Mouse (Mus musculus) heart, embryonic 12.5 days (tissue): ENCODE data around the gene Zdhhc5. TPM values are rescaled to one million over a fixed set of nuclear protein-coding genes. Genes with fewer than 3 reads are reported as not detected.
A peak's percentile ranks its signal among the peaks of the same experiment; 100 is the strongest.

Experiments
- ATAC-seq: fragments of 200-750 bp; cut with Nextera tagmentation; 2 replicates; pipeline ENCODE4 v1.8.0; 2017; ENCODE audit warnings: moderate TSS enrichment, moderate library complexity; ENCODE audit not compliant: insufficient number of reproducible peaks, low FRiP score
- H3K27ac ChIP-seq: fragments of 300-500 bp; sonication (generic); 2 replicates; pipeline ENCODE4 v1.5.1; 2016; ENCODE audit warnings: mild to moderate bottlenecking, moderate library complexity; ENCODE audit not compliant: poor library complexity, severe bottlenecking
- H3K27me3 ChIP-seq: fragments of 300-500 bp; sonication (generic); replicated peaks from 2 replicates; pipeline ENCODE4 v1.6.1; 2016; ENCODE audit warnings: mild to moderate bottlenecking, moderate library complexity
- H3K36me3 ChIP-seq: fragments of 300-500 bp; sonication (generic); 2 replicates; pipeline ENCODE4 v1.6.1; 2016; ENCODE audit warnings: mild to moderate bottlenecking, moderate library complexity
- H3K4me1 ChIP-seq: fragments of 300-500 bp; sonication (generic); replicated peaks from 2 replicates; pipeline ENCODE4 v1.6.1; 2016; ENCODE audit warnings: mild to moderate bottlenecking
- H3K4me2 ChIP-seq: fragments of 300-500 bp; sonication (generic); 2 replicates; pipeline ENCODE4 v1.6.1; 2016; ENCODE audit warnings: mild to moderate bottlenecking, moderate library complexity
- H3K4me3 ChIP-seq: fragments of 300-500 bp; sonication (generic); 2 replicates; pipeline ENCODE4 v1.5.1; 2016; ENCODE audit warnings: mild to moderate bottlenecking
- H3K9ac ChIP-seq: fragments of 300-500 bp; sonication (generic); 2 replicates; pipeline ENCODE4 v1.6.1; 2016; ENCODE audit warnings: mild to moderate bottlenecking, moderate library complexity
- H3K9me3 ChIP-seq: fragments of 300-500 bp; sonication (generic); replicated peaks from 2 replicates; pipeline ENCODE4 v1.6.1; 2016; ENCODE audit warnings: mild to moderate bottlenecking, moderate library complexity
- WGBS: fragments of 180-500 bp; shearing (Covaris S2); methylation state at CpG from one replicate; pipeline ENCODE4 v1.1.7; 2016; 5-methylcytosine and 5-hydroxymethylcytosine counted together
- polyA plus RNA-seq: library from polyadenylated mRNA; unstranded; fragments of >200 nt; fragmentation: Nextera tagmentation; extraction: Ambion mirVana; gene quantifications from 2 replicates; pipeline ENCODE4 v1.2.1, GENCODE M21; 2016

Zdhhc5 gene
- polyA plus RNA-seq, 1 experiment from 2014 or later = 35.4 TPM

DNA sequence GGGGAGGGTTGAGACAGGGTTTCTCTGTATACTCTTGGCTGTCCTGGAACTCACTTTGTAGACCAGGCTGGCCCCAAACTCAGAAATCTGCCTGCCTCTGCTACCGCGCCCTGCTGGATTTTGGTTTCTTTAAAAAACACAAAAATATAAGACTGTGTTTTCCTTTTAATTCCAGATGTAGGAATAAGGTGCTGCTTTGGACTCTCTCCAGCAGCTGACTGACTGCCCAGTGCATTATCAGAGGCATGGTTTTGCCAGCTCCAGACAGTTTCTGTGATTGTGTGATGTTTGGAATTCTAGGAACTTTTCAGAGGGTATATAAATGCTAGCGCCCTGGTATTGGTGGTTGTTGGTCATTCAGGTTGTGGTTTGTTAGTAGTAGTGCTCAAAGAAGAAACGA lies 2.4 kb upstream of the Zdhhc5 start:
- H3K36me3 ChIP-seq = peaks cover 11% of the 10 kb centered on the region
- H3K9ac ChIP-seq = no peak overlapping the region
- no peak overlapping the region for H3K27ac ChIP-seq
- no peak for ATAC-seq
- 85% methylated on average over 4 of the region's 4 CpGs for WGBS
- H3K4me2 ChIP-seq = no peak overlapping the region
- no peaks in the 10 kb centered on the region for H3K27me3 ChIP-seq
- peaks cover 21% of the 10 kb centered on the region for H3K4me1 ChIP-seq
- no peak overlapping the region for H3K4me3 ChIP-seq
- no peaks in the 10 kb centered on the region for H3K9me3 ChIP-seq

GRCm38 (mm10) chr2:84716423-84717355 lies 1.7 kb upstream of the Zdhhc5 start:
- H3K4me3 ChIP-seq = peak overlapping the region; percentile 76
- H3K27ac ChIP-seq = peak overlapping the region; percentile 96
- no peaks in the 10 kb centered on the region for H3K27me3 ChIP-seq
- WGBS = 22% methylated on average over 9 of the region's 9 CpGs
- peaks cover 8% of the 10 kb centered on the region for H3K36me3 ChIP-seq
- no peak for ATAC-seq
- no peaks in the 10 kb centered on the region for H3K9me3 ChIP-seq
- H3K4me1 ChIP-seq = peaks cover 23% of the 10 kb centered on the region
- peak overlapping the region; percentile 92 for H3K4me2 ChIP-seq
- H3K9ac ChIP-seq = peak overlapping the region; percentile 74

- peak overlapping the region; percentile 76 for H3K4me3 ChIP-seq
- peak; percentile 93 for ATAC-seq
- H3K4me2 ChIP-seq = peak overlapping the region; percentile 92
- under 1% methylated on average over 33 of the region's 33 CpGs for WGBS
- H3K4me1 ChIP-seq = peaks cover 23% of the 10 kb centered on the region
- no peaks in the 10 kb centered on the region for H3K9me3 ChIP-seq
- peak overlapping the region; percentile 94 for H3K9ac ChIP-seq
- H3K27me3 ChIP-seq = no peaks in the 10 kb centered on the region
- peaks cover 2% of the 10 kb centered on the region for H3K36me3 ChIP-seq
- peak overlapping the region; percentile 96 for H3K27ac ChIP-seq
Measured at GRCm38 (mm10) chr2:84715562-84716361, 782 bp upstream of the Zdhhc5 start.

GRCm38 (mm10) chr2:84714422-84714810 lies 564 bp downstream of the Zdhhc5 start:
- peak overlapping the region; percentile 76 for H3K4me3 ChIP-seq
- ATAC-seq = no peak
- peak overlapping the region; percentile 94 for H3K9ac ChIP-seq
- no peaks in the 10 kb centered on the region for H3K27me3 ChIP-seq
- H3K4me1 ChIP-seq = peaks cover 23% of the 10 kb centered on the region
- H3K36me3 ChIP-seq = peaks cover 14% of the 10 kb centered on the region
- no peaks in the 10 kb centered on the region for H3K9me3 ChIP-seq
- H3K4me2 ChIP-seq = peak overlapping the region; percentile 92
- under 1% methylated on average over 24 of the region's 26 CpGs for WGBS
- peak overlapping the region; percentile 96 for H3K27ac ChIP-seq

DNA sequence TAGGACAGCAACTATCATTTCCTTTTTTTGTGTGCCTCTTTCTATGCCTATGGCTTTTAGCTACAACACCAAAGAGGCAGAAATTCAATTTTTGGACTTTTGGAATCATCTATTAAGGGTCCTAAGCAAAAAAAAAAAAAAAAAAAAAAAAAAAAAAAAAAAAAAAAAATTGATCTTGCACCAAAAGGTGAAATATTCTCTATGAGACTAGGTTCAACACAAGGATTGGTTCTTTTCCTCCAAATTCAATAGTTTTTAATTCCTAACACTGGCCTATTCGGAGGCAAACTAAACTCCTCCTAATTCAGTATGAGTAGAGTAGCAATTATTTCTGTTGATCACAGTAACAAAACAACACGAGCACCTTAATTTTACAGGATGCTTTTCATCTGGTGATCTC lies 3.1 kb downstream of the Zdhhc5 start:
- WGBS = 87% methylated on average over 2 of the region's 2 CpGs
- H3K9ac ChIP-seq = no peak overlapping the region

DNA sequence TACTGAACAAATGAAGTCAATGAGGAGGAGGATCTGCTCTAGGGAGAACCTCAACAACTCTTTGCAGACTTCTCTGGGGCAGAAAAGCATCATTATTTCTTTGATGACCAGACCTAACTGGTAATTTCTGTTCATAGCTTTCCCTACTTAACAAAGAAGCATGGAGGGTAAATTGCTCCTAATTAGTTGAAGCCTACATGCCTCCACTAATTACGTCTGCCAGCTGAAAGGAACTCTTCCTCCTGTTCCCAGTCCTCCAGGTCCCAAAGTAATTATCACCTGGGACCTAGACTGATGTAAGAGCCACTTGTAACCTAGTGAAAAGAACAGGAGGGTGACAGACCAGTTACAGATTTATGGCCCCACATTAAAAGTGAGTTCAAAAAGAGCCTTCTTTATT lies 7.5 kb downstream of the Zdhhc5 start:
- Histone ChIP-seq H3K4me2 (no peak overlapping the region), H3K4me3 (no peak overlapping the region), H3K4me1 (peaks cover 7% of the 10 kb centered on the region), H3K9me3 (no peaks in the 10 kb centered on the region), H3K9ac (no peak overlapping the region), H3K36me3 (peaks cover 50% of the 10 kb centered on the region), H3K27me3 (no peaks in the 10 kb centered on the region), H3K27ac (no peak overlapping the region)
- ATAC-seq = no peak
- 65% methylated on average over 1 of the region's 1 CpGs for WGBS

More for the DNA sequence above, 3.1 kb downstream of the Zdhhc5 start:
- Histone ChIP-seq H3K4me2 (no peak overlapping the region), H3K9me3 (no peaks in the 10 kb centered on the region), H3K36me3 (peaks cover 37% of the 10 kb centered on the region), H3K27ac (no peak overlapping the region), H3K4me1 (peaks cover 15% of the 10 kb centered on the region), H3K27me3 (no peaks in the 10 kb centered on the region), H3K4me3 (no peak overlapping the region)
- ATAC-seq = no peak

GRCm38 (mm10) chr2:84705295-84705694 lies 9.7 kb downstream of the Zdhhc5 start:
- H3K4me3 ChIP-seq = no peak overlapping the region
- no peaks in the 10 kb centered on the region for H3K9me3 ChIP-seq
- WGBS = 84% methylated on average over 1 of the region's 1 CpGs
- no peak overlapping the region for H3K27ac ChIP-seq
- no peaks in the 10 kb centered on the region for H3K27me3 ChIP-seq
- no peak overlapping the region for H3K4me2 ChIP-seq
- H3K4me1 ChIP-seq = 0 out of 2 replicates have a peak, but pooled peaks cover 3% of the 10 kb centered on the region
- H3K36me3 ChIP-seq = peaks cover 49% of the 10 kb centered on the region
- ATAC-seq = no peak
- H3K9ac ChIP-seq = no peak overlapping the region

GRCm38 (mm10) chr2:84704329-84704728 lies 10.7 kb downstream of the Zdhhc5 start:
- Histone ChIP-seq H3K27ac (no peak overlapping the region), H3K9me3 (no peaks in the 10 kb centered on the region)
- 74% methylated on average over 5 of the region's 5 CpGs for WGBS

GRCm38 (mm10) chr2:84703497-84703896 lies 11.5 kb downstream of the Zdhhc5 start:
- H3K36me3 ChIP-seq = peaks cover 41% of the 10 kb centered on the region
- 64% methylated on average over 1 of the region's 1 CpGs for WGBS

More at GRCm38 (mm10) chr2:84704329-84704728, 10.7 kb downstream of the Zdhhc5 start:
- no peak overlapping the region for H3K4me3 ChIP-seq
- H3K36me3 ChIP-seq = peaks cover 44% of the 10 kb centered on the region
- H3K4me1 ChIP-seq = 0 out of 2 replicates have a peak, but pooled peaks cover 3% of the 10 kb centered on the region
- H3K27me3 ChIP-seq = no peaks in the 10 kb centered on the region
- ATAC-seq = no peak
- no peak overlapping the region for H3K9ac ChIP-seq
- H3K4me2 ChIP-seq = no peak overlapping the region

GRCm38 (mm10) chr2:84695007-84695695 lies 19.8 kb downstream of the Zdhhc5 start:
- Histone ChIP-seq H3K36me3 (peaks cover 67% of the 10 kb centered on the region), H3K4me2 (no peak overlapping the region), H3K9me3 (no peaks in the 10 kb centered on the region), H3K9ac (no peak overlapping the region), H3K27ac (no peak overlapping the region), H3K27me3 (no peaks in the 10 kb centered on the region), H3K4me1 (no peaks in the 10 kb centered on the region), H3K4me3 (no peak overlapping the region)
- WGBS = 92% methylated on average over 5 of the region's 5 CpGs
- ATAC-seq = no peak

More at GRCm38 (mm10) chr2:84703497-84703896, 11.5 kb downstream of the Zdhhc5 start:
- H3K9me3 ChIP-seq = no peaks in the 10 kb centered on the region
- 0 out of 2 replicates have a peak, but pooled peaks cover 3% of the 10 kb centered on the region for H3K4me1 ChIP-seq
- no peak for ATAC-seq
- H3K27ac ChIP-seq = no peak overlapping the region
- no peak overlapping the region for H3K4me2 ChIP-seq
- H3K4me3 ChIP-seq = no peak overlapping the region
- H3K27me3 ChIP-seq = no peaks in the 10 kb centered on the region
- H3K9ac ChIP-seq = no peak overlapping the region
